Mouse (Mus musculus): ENCODE measurements around the gene Nploc4. TPM values are rescaled to one million over a fixed set of nuclear protein-coding genes. Genes with fewer than 3 reads are reported as not detected.

Gene Nploc4
- 27.2 and 35.9 TPM in 2 replicates for polyA plus RNA-seq (2012; ENCODE audit: insufficient read depth, insufficient read length, missing spikeins)

DNA sequence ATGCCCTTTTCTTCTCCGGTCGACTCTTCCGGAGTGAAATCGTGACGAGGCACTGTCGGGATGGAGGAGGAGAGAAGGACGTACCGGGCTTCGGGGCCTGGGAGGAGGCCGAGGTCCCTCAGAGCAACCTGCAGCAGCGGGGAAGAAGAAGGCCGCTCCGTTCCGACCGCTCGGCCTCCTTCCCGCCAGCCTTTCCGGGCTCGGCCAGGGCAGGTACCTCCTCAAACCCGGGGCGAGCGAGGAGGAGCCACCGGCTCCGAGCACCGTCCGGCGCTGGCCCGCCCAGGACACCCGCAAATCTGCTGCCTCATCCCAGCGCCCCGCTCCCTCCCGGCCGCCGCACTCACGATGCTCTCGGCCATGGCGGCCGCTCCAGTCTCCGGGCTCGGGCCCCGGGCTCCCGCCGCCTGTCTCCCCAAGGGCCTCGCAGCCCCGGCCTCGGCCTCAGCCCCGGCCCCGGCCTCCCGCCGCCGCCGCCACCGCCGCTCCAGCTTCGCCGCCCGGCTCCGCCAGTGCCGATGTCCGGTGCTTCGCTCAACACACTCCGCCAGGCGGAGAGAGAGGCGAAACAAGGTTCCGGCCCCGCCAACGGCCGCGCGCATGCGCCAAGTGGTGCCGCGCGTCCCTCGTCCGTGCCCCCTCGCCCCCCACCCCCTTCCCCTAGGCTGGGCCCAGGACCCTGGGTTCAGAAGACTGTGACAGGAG is at the start of gene Nploc4:
Gene Nploc4, minus strand, starts transcription at position 557 of the 705 bp plus-strand sequence.
- Histone ChIP-seq H3K4me3 (ENCODE audit: insufficient read depth, low read depth, low read length) (peak within 1 kb of the TSS; percentile 85), H3K27ac (replicated peaks; ENCODE audit: low read depth, low read length) (peak within 1 kb of the TSS; percentile 68), H3K4me1 (ENCODE audit: control insufficient read depth, insufficient read depth, insufficient read length, low read length) (peaks cover 6% of the 10 kb centered on the region; the same call in 1 of the 2 replicates)

DNA sequence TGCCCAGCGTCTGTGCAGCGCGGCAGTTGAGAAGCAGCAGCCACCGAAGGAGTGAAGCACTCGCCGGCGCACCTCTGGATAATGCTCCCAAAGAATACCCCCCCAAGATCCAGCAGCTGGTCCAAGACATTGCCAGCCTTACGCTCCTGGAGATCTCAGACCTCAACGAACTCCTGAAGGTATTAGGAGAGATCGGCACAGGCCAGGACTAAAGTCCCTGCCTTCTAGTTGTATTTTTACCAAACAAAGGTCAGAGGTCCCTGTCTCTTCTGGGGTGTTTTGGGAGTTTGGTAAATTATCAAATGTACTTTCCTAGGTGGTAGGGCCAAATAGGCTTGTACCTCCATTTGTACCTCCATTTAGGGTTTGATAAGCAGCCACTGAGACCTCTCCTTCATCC is 47.7 kb upstream of the Nploc4 start:
- Histone ChIP-seq H3K4me1 (ENCODE audit: control insufficient read depth, insufficient read depth, insufficient read length, low read length) (no peaks in the 10 kb centered on the region; the same call in 1 of the 2 replicates), H3K4me3 (ENCODE audit: insufficient read depth, low read depth, low read length) (peak overlapping the region; percentile 89), H3K27ac (replicated peaks; ENCODE audit: low read depth, low read length) (peak overlapping the region; percentile 83)

DNA sequence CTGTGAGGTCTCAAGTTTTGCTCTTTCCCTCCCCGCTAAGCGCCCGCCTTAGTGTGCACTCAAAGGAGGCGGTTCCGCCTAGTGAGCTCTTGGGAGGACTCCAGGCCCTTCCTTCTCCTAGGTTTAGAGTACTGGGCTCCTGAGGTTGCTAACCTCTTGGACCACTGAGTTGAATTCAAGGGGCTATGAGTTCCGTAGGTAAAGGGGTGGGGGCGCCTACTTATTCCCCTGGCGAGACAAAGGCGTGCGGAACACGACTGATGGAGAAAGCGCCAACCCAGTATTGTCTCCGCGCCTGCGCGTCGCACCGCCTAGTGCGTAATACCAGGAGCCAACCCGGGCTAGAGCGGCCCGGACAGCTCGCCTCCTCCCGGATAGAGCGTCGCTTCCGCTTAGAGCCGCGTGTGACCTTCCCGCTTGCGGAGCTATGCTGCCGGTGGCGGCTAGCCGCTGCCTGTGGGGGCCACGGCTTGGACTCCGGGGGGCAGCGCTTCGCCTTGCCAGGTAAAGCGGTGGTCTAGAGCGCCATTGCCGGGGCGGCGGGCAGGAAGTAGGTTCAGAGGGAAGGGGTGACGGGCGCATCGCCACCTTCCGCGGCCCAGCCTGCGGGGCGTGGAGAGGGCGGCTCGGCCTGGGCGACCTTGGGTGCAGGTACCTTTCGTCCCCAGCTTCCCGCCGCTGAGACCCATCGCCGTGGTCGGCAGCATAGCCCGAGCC is 46.9 kb upstream of the Nploc4 start, which contains the start of gene Mrpl12:
Gene Mrpl12, plus strand, starts transcription at position 349 of the 717 bp plus-strand sequence.
- Histone ChIP-seq H3K4me1 (ENCODE audit: control insufficient read depth, insufficient read depth, insufficient read length, low read length) (no peaks in the 10 kb centered on the region; the same call in 1 of the 2 replicates), H3K4me3 (ENCODE audit: insufficient read depth, low read depth, low read length) (peak within 1 kb of the TSS; percentile 89), H3K27ac (replicated peaks; ENCODE audit: low read depth, low read length) (peak within 1 kb of the TSS; percentile 83)

DNA sequence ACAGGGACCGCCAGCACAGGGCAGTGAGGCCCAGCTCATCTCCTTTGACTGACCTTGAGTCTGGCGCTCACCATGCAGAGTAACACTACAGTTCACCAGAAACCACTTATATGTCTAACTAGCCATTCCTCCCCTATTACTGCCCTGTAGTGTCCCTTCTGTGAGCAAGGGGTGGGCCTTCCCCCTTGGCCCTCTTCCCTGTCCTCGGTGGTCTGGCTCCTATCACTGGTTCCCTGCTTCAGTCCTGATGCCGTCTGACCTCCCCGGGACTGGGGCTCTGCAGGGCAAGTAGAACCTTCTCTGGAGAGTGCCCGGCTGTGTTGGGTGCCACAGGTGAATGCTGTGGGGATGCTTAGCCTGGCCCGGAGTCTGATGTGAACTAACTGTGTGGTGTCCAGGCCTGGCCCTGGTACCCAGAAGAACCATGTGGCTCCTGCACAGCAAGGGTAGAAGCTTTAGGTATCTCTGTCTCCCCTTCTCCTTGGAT is 46.0 kb upstream of the Nploc4 start:
- H3K4me1 ChIP-seq (ENCODE audit: control insufficient read depth, insufficient read depth, insufficient read length, low read length) = no peaks in the 10 kb centered on the region; the same call in 1 of the 2 replicates
- no peak overlapping the region for H3K4me3 ChIP-seq (ENCODE audit: insufficient read depth, low read depth, low read length)
- H3K27ac ChIP-seq (replicated peaks; ENCODE audit: low read depth, low read length) = no peak overlapping the region

DNA sequence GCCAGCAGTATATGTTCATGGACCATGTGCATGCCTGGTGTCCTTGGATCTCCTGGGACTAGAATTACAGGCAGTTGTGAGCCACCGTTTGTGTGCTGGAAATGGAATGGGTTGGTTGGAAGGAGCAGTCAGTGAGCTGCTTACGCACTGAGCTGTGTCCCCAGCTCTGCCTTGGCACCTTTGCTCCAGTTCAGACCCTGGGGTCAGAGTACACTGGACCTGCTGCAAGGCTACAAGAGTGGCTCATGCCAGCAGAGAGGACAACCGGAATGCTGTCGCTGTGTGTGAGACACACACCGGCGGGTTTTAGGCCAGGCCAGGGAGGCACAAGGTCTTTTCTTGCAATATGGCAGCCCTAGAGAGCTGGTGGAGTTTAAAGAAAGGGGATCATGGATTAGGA is 34.5 kb upstream of the Nploc4 start:
- Histone ChIP-seq H3K4me1 (ENCODE audit: control insufficient read depth, insufficient read depth, insufficient read length, low read length) (no peaks in the 10 kb centered on the region), H3K4me3 (ENCODE audit: insufficient read depth, low read depth, low read length) (no peak overlapping the region), H3K27ac (replicated peaks; ENCODE audit: low read depth, low read length) (no peak overlapping the region)

DNA sequence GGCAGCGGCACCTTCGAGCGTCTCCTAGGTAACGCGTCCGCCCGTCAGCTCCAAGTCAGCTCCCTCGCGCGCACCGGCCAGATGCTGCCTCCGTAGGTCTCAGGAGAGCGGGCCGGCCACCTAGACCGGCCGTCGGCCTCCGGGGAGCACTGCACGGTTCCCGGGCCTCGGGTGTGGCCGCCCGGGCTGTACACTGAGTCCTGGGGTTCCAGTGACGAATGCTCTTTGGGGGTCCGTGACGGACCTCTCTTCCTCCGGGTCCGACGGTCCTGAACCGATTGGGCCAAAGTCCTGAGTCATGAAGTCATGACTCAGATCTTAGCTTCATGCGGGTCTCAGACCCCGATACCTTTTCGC is 30.2 kb upstream of the Nploc4 start:
- peaks cover 2% of the 10 kb centered on the region; the same call in 1 of the 2 replicates for H3K4me1 ChIP-seq (ENCODE audit: control insufficient read depth, insufficient read depth, insufficient read length, low read length)
- H3K4me3 ChIP-seq (ENCODE audit: insufficient read depth, low read depth, low read length) = peak overlapping the region; percentile 89
- peak overlapping the region; percentile 27; the same call in 1 of the 2 replicates for H3K27ac ChIP-seq (replicated peaks; ENCODE audit: low read depth, low read length)

- H3K4me3 ChIP-seq (ENCODE audit: insufficient read depth, low read depth, low read length) = peak within 1 kb of the TSS; percentile 89
- peaks cover 2% of the 10 kb centered on the region; the same call in 1 of the 2 replicates for H3K4me1 ChIP-seq (ENCODE audit: control insufficient read depth, insufficient read depth, insufficient read length, low read length)
- H3K27ac ChIP-seq (replicated peaks; ENCODE audit: low read depth, low read length) = peak within 1 kb of the TSS; percentile 27; the same call in 1 of the 2 replicates
Measured at GRCm38 (mm10) chr11:120467051-120467735, 29.7 kb upstream of the Nploc4 start, which contains the start of gene Arl16. Gene Arl16, minus strand, starts transcription at chr11:120467607.

- peaks cover 2% of the 10 kb centered on the region; the same call in 1 of the 2 replicates for H3K4me1 ChIP-seq (ENCODE audit: control insufficient read depth, insufficient read depth, insufficient read length, low read length)
- no peak overlapping the region for H3K4me3 ChIP-seq (ENCODE audit: insufficient read depth, low read depth, low read length)
- H3K27ac ChIP-seq (replicated peaks; ENCODE audit: low read depth, low read length) = no peak overlapping the region
Measured at GRCm38 (mm10) chr11:120465521-120465920, 28.0 kb upstream of the Nploc4 start.

GRCm38 (mm10) chr11:120464365-120464764 is 26.9 kb upstream of the Nploc4 start:
- H3K4me3 ChIP-seq (ENCODE audit: insufficient read depth, low read depth, low read length) = no peak overlapping the region
- H3K4me1 ChIP-seq (ENCODE audit: control insufficient read depth, insufficient read depth, insufficient read length, low read length) = peaks cover 2% of the 10 kb centered on the region; the same call in 1 of the 2 replicates
- no peak overlapping the region for H3K27ac ChIP-seq (replicated peaks; ENCODE audit: low read depth, low read length)

DNA sequence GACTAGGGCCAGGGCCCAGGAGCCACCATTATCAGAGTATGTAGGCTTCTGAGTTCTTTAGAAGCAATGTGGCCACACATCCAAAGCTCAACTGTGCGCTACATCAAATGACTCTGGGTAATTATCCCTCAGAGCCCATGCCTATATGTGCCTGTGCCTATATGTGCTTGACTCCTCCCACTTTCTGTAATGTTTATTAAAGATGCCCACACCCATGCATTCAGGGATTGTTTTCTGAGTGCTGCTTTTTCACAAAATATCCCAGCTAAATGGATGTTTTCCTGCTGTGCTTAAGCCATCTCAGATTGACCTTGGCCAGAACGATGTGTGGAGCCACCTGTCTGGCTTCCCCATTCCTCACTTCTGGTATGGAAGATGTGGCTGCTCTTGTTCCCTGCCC is 26.0 kb upstream of the Nploc4 start:
- Histone ChIP-seq H3K4me3 (ENCODE audit: insufficient read depth, low read depth, low read length) (no peak overlapping the region), H3K27ac (replicated peaks; ENCODE audit: low read depth, low read length) (no peak overlapping the region), H3K4me1 (ENCODE audit: control insufficient read depth, insufficient read depth, insufficient read length, low read length) (peaks cover 2% of the 10 kb centered on the region; the same call in 1 of the 2 replicates)

DNA sequence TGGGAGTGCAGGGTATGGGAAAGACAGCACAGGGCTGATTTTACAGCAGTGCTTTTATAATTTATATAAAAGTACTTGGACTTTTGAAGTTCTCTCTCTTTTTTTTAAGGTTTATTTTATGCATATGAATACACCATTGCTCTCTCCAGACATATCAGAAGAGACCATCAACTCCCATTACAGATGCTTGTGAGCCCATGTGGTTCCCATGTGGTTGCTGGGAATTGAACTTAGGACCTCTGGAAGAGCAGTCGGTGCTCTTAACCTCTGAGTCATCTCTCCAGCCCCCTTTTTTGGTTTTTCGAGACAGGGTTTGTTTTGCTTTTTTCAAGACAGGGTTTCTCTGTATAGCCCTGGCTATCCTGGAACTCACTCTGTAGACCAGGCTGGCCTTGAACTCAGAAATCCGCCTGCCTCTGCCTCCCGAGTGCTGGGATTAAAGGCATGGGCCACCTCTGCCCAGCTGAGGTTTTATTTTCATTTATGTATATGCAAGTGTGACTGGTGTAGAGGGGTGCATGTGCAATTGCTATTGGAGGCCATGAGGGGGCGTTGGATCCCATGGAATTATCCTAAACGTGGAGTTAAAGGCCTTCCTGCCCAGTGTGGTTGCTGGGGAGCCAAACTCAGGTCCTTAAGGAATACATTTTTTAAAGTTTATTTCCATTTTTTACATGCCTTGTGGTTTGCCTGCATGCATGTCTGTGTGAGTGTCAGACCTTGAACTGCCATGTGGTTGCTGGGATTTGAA is 21.5 kb upstream of the Nploc4 start:
- Histone ChIP-seq H3K4me3 (ENCODE audit: insufficient read depth, low read depth, low read length) (peak overlapping the region; percentile 88), H3K4me1 (ENCODE audit: control insufficient read depth, insufficient read depth, insufficient read length, low read length) (no peaks in the 10 kb centered on the region), H3K27ac (replicated peaks; ENCODE audit: low read depth, low read length) (no peak overlapping the region)

GRCm38 (mm10) chr11:120457772-120458751 is 20.6 kb upstream of the Nploc4 start, which contains the start of the genes Oxld1 and Ccdc137:
Gene Oxld1, minus strand, starts transcription at chr11:120458068.
Gene Ccdc137, plus strand, starts transcription at chr11:120458115.
- peak within 1 kb of the TSS; percentile 88 for H3K4me3 ChIP-seq (ENCODE audit: insufficient read depth, low read depth, low read length)
- H3K4me1 ChIP-seq (ENCODE audit: control insufficient read depth, insufficient read depth, insufficient read length, low read length) = no peaks in the 10 kb centered on the region
- H3K27ac ChIP-seq (replicated peaks; ENCODE audit: low read depth, low read length) = peak within 1 kb of the TSS; percentile 79

GRCm38 (mm10) chr11:120457370-120457769 is 19.9 kb upstream of the Nploc4 start:
- no peaks in the 10 kb centered on the region for H3K4me1 ChIP-seq (ENCODE audit: control insufficient read depth, insufficient read depth, insufficient read length, low read length)
- H3K27ac ChIP-seq (replicated peaks; ENCODE audit: low read depth, low read length) = peak overlapping the region; percentile 79
- H3K4me3 ChIP-seq (ENCODE audit: insufficient read depth, low read depth, low read length) = peak overlapping the region; percentile 88
